Mouse (Mus musculus): ENCODE measurements around the gene P4ha2. TPM values are rescaled to one million over a fixed set of nuclear protein-coding genes. Genes with fewer than 3 reads are reported as not detected.

P4ha2 gene
- polyA plus RNA-seq, 1 experiment from 2014 or later = 6.8 TPM

- no peaks in the 10 kb centered on the region for H3K9me3 ChIP-seq (ENCODE audit: control insufficient read depth, low read length)
- no peaks in the 10 kb centered on the region for H3K27me3 ChIP-seq (replicated peaks; ENCODE audit: control insufficient read depth, insufficient read depth, low read length)
- no peak overlapping the region for H3K27ac ChIP-seq (ENCODE audit: low read length)
- no peak overlapping the region for H3K4me2 ChIP-seq (ENCODE audit: low read length)
- ATAC-seq = no peak
- 84% methylated on average over 8 of the region's 8 CpGs for WGBS
- H3K9ac ChIP-seq (replicated peaks; ENCODE audit: low read depth, low read length) = no peak overlapping the region
- no peaks in the 10 kb centered on the region for H3K4me1 ChIP-seq (replicated peaks; ENCODE audit: control insufficient read depth, insufficient read depth, low read length)
- H3K4me3 ChIP-seq (replicated peaks; ENCODE audit: low read length) = no peak overlapping the region
- H3K36me3 ChIP-seq (ENCODE audit: control insufficient read depth, insufficient read depth) = no peaks in the 10 kb centered on the region
Observed at GRCm38 (mm10) chr11:54157586-54157985, 57.7 kb downstream of the P4ha2 start.

- ATAC-seq = no peak
- no peaks in the 10 kb centered on the region for H3K9me3 ChIP-seq (ENCODE audit: control insufficient read depth, low read length)
- H3K27me3 ChIP-seq (replicated peaks; ENCODE audit: control insufficient read depth, insufficient read depth, low read length) = no peaks in the 10 kb centered on the region
- H3K4me1 ChIP-seq (replicated peaks; ENCODE audit: control insufficient read depth, insufficient read depth, low read length) = no peaks in the 10 kb centered on the region
- 80% methylated on average over 5 of the region's 5 CpGs for WGBS
- no peak overlapping the region for H3K4me3 ChIP-seq (replicated peaks; ENCODE audit: low read length)
- H3K9ac ChIP-seq (replicated peaks; ENCODE audit: low read depth, low read length) = no peak overlapping the region
- H3K27ac ChIP-seq (ENCODE audit: low read length) = no peak overlapping the region
- H3K4me2 ChIP-seq (ENCODE audit: low read length) = no peak overlapping the region
- H3K36me3 ChIP-seq (ENCODE audit: control insufficient read depth, insufficient read depth) = no peaks in the 10 kb centered on the region
Observed at GRCm38 (mm10) chr11:54160435-54160834, 60.5 kb downstream of the P4ha2 start.

- H3K9ac ChIP-seq (replicated peaks; ENCODE audit: low read depth, low read length) = no peak overlapping the region
- WGBS = 73% methylated on average over 2 of the region's 2 CpGs
Observed at GRCm38 (mm10) chr11:54160920-54161319, 61.0 kb downstream of the P4ha2 start.

GRCm38 (mm10) chr11:54161514-54161913 is 61.6 kb downstream of the P4ha2 start:
- H3K9me3 ChIP-seq (ENCODE audit: control insufficient read depth, low read length) = no peaks in the 10 kb centered on the region
- H3K9ac ChIP-seq (replicated peaks; ENCODE audit: low read depth, low read length) = no peak overlapping the region
- no peak overlapping the region for H3K27ac ChIP-seq (ENCODE audit: low read length)
- ATAC-seq = no peak
- no peaks in the 10 kb centered on the region for H3K4me1 ChIP-seq (replicated peaks; ENCODE audit: control insufficient read depth, insufficient read depth, low read length)
- no peak overlapping the region for H3K4me3 ChIP-seq (replicated peaks; ENCODE audit: low read length)
- H3K4me2 ChIP-seq (ENCODE audit: low read length) = no peak overlapping the region
- no peaks in the 10 kb centered on the region for H3K36me3 ChIP-seq (ENCODE audit: control insufficient read depth, insufficient read depth)
- no peaks in the 10 kb centered on the region for H3K27me3 ChIP-seq (replicated peaks; ENCODE audit: control insufficient read depth, insufficient read depth, low read length)
- WGBS = 81% methylated on average over 2 of the region's 2 CpGs

More at GRCm38 (mm10) chr11:54160920-54161319, 61.0 kb downstream of the P4ha2 start:
- Histone ChIP-seq H3K4me3 (replicated peaks; ENCODE audit: low read length) (no peak overlapping the region), H3K27me3 (replicated peaks; ENCODE audit: control insufficient read depth, insufficient read depth, low read length) (no peaks in the 10 kb centered on the region), H3K27ac (ENCODE audit: low read length) (no peak overlapping the region), H3K36me3 (ENCODE audit: control insufficient read depth, insufficient read depth) (no peaks in the 10 kb centered on the region), H3K4me2 (ENCODE audit: low read length) (no peak overlapping the region), H3K9me3 (ENCODE audit: control insufficient read depth, low read length) (no peaks in the 10 kb centered on the region), H3K4me1 (replicated peaks; ENCODE audit: control insufficient read depth, insufficient read depth, low read length) (no peaks in the 10 kb centered on the region)
- ATAC-seq = no peak

GRCm38 (mm10) chr11:54162968-54163367 is 63.1 kb downstream of the P4ha2 start:
- Histone ChIP-seq H3K4me3 (replicated peaks; ENCODE audit: low read length) (no peak overlapping the region), H3K4me2 (ENCODE audit: low read length) (no peak overlapping the region), H3K9me3 (ENCODE audit: control insufficient read depth, low read length) (no peaks in the 10 kb centered on the region), H3K36me3 (ENCODE audit: control insufficient read depth, insufficient read depth) (no peaks in the 10 kb centered on the region), H3K4me1 (replicated peaks; ENCODE audit: control insufficient read depth, insufficient read depth, low read length) (no peaks in the 10 kb centered on the region), H3K9ac (replicated peaks; ENCODE audit: low read depth, low read length) (no peak overlapping the region), H3K27me3 (replicated peaks; ENCODE audit: control insufficient read depth, insufficient read depth, low read length) (no peaks in the 10 kb centered on the region), H3K27ac (ENCODE audit: low read length) (no peak overlapping the region)
- no peak for ATAC-seq
- WGBS = 81% methylated on average over 1 of the region's 1 CpGs

- Histone ChIP-seq H3K9ac (replicated peaks; ENCODE audit: low read depth, low read length) (no peak overlapping the region), H3K4me2 (ENCODE audit: low read length) (no peak overlapping the region), H3K4me1 (replicated peaks; ENCODE audit: control insufficient read depth, insufficient read depth, low read length) (no peaks in the 10 kb centered on the region), H3K27me3 (replicated peaks; ENCODE audit: control insufficient read depth, insufficient read depth, low read length) (no peaks in the 10 kb centered on the region), H3K4me3 (replicated peaks; ENCODE audit: low read length) (no peak overlapping the region), H3K9me3 (ENCODE audit: control insufficient read depth, low read length) (no peaks in the 10 kb centered on the region), H3K36me3 (ENCODE audit: control insufficient read depth, insufficient read depth) (no peaks in the 10 kb centered on the region), H3K27ac (ENCODE audit: low read length) (no peak overlapping the region)
- 51% methylated on average over 3 of the region's 3 CpGs for WGBS
- ATAC-seq = no peak
Observed at GRCm38 (mm10) chr11:54169432-54170295, 69.8 kb downstream of the P4ha2 start.

- no peak overlapping the region for H3K9ac ChIP-seq (replicated peaks; ENCODE audit: low read depth, low read length)
- H3K27ac ChIP-seq (ENCODE audit: low read length) = no peak overlapping the region
- no peaks in the 10 kb centered on the region for H3K9me3 ChIP-seq (ENCODE audit: control insufficient read depth, low read length)
- H3K36me3 ChIP-seq (ENCODE audit: control insufficient read depth, insufficient read depth) = no peaks in the 10 kb centered on the region
- H3K4me3 ChIP-seq (replicated peaks; ENCODE audit: low read length) = no peak overlapping the region
- no peaks in the 10 kb centered on the region for H3K27me3 ChIP-seq (replicated peaks; ENCODE audit: control insufficient read depth, insufficient read depth, low read length)
- ATAC-seq = no peak
- no peaks in the 10 kb centered on the region for H3K4me1 ChIP-seq (replicated peaks; ENCODE audit: control insufficient read depth, insufficient read depth, low read length)
- 79% methylated on average over 2 of the region's 2 CpGs for WGBS
- no peak overlapping the region for H3K4me2 ChIP-seq (ENCODE audit: low read length)
Observed at GRCm38 (mm10) chr11:54171175-54171574, 71.3 kb downstream of the P4ha2 start.

GRCm38 (mm10) chr11:54174226-54174625 is 74.3 kb downstream of the P4ha2 start:
- Histone ChIP-seq H3K4me2 (ENCODE audit: low read length) (no peak overlapping the region), H3K4me1 (replicated peaks; ENCODE audit: control insufficient read depth, insufficient read depth, low read length) (no peaks in the 10 kb centered on the region), H3K4me3 (replicated peaks; ENCODE audit: low read length) (no peak overlapping the region), H3K9ac (replicated peaks; ENCODE audit: low read depth, low read length) (no peak overlapping the region), H3K9me3 (ENCODE audit: control insufficient read depth, low read length) (no peaks in the 10 kb centered on the region), H3K27me3 (replicated peaks; ENCODE audit: control insufficient read depth, insufficient read depth, low read length) (no peaks in the 10 kb centered on the region), H3K36me3 (ENCODE audit: control insufficient read depth, insufficient read depth) (no peaks in the 10 kb centered on the region), H3K27ac (ENCODE audit: low read length) (no peak overlapping the region)
- 92% methylated on average over 4 of the region's 4 CpGs for WGBS
- no peak for ATAC-seq

- Histone ChIP-seq H3K36me3 (ENCODE audit: control insufficient read depth, insufficient read depth) (no peaks in the 10 kb centered on the region), H3K9ac (replicated peaks; ENCODE audit: low read depth, low read length) (no peak overlapping the region), H3K4me1 (replicated peaks; ENCODE audit: control insufficient read depth, insufficient read depth, low read length) (no peaks in the 10 kb centered on the region), H3K4me3 (replicated peaks; ENCODE audit: low read length) (no peak overlapping the region), H3K27me3 (replicated peaks; ENCODE audit: control insufficient read depth, insufficient read depth, low read length) (no peaks in the 10 kb centered on the region), H3K4me2 (ENCODE audit: low read length) (no peak overlapping the region), H3K9me3 (ENCODE audit: control insufficient read depth, low read length) (no peaks in the 10 kb centered on the region), H3K27ac (ENCODE audit: low read length) (no peak overlapping the region)
- no peak for ATAC-seq
- WGBS = 45% methylated on average over 2 of the region's 2 CpGs
Observed at GRCm38 (mm10) chr11:54174877-54175276, 75.0 kb downstream of the P4ha2 start.
